Mouse (Mus musculus) left cerebral cortex, adult 8-10 months (tissue): ENCODE measurements around the gene Rapgef5. TPM values are rescaled to one million over a fixed set of nuclear protein-coding genes. Genes with fewer than 3 reads are reported as not detected.

Experiments
- DNase-seq, 2 experiments: peaks; one replicate each; pipeline ENCODE4 v3.0.0; 2022; ENCODE audit warnings: low spot score in 2 of 2
- total RNA-seq, 4 experiments: library from RNA; stranded (reverse); gene quantifications; 2 replicates each; pipeline ENCODE4 v1.2.4; 2022

Rapgef5 gene
- total RNA-seq, 4 experiments from 2014 or later, result 136 to 139 (median 137) TPM

DNA sequence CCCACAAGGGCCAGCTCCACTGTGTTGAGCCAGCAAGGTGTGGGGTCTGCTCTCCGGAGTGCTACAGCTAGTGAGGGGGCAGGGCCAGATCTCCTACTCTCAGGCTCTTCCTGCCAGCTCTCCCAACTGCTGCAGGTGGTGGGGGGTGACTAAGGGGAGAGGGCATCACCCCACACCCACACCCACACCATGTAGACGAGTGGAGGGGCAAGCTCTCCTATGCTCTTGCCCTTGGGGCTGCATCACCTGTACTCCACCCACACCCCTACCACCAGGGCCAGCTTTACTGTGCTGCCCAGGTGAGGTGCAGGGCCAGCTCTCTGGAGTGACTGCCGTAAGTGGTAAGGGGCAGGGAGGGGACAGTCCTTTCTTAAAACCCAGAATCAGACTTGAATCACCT lies 89.7 kb downstream of the Rapgef5 start:
- DNase-seq, result no peak

DNA sequence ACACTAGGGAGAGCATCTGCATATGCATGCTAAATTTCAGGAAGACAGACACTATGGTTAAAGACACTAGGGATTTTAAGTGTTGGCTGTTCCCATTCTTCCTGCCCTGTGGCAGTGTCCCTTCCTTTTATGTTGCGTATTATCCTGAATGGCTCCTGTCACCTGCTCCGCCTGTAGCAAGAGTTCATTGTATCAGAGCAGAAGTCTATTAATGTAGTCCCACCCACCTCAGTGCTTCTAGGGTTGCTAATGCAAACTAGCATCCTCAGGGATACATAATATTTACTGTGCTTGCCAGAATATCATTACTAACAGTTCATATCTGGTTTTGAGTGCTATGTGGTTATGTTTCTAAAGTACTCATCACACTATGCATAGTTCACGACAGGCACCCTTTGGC lies 96.4 kb downstream of the Rapgef5 start:
- no peak for DNase-seq

GRCm38 (mm10) chr12:117619523-117620023 lies 103.3 kb downstream of the Rapgef5 start:
- DNase-seq, result no peak

DNA sequence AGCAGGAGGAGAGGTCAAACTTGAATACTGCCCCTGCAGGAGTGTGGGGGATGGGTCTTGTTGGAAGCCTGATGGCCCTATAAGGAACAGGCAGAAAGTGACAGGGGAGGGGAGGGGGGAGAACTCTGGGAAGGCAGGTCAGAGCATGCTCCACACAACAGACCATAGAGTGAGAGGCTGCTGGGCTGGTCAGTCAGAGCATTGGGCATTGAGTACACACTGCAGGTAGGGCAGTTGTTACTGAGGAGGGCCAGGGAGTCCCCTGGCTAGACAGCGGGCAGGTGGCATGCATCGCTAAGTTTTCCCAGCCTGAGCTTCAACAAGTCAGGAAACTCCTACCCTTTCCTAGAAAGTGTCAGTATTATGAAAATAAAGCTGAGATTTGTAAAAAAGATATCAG lies 106.7 kb downstream of the Rapgef5 start:
- DNase-seq, result no peak

- no peak for DNase-seq
Observed at GRCm38 (mm10) chr12:117627311-117627710, 111.0 kb downstream of the Rapgef5 start.

- no peak for DNase-seq
Observed at GRCm38 (mm10) chr12:117628321-117629093, 112.2 kb downstream of the Rapgef5 start.

- DNase-seq, result no peak
Observed at GRCm38 (mm10) chr12:117632133-117632532, 115.9 kb downstream of the Rapgef5 start.

- no peak for DNase-seq
Observed at GRCm38 (mm10) chr12:117636139-117636772, 120.0 kb downstream of the Rapgef5 start.

DNA sequence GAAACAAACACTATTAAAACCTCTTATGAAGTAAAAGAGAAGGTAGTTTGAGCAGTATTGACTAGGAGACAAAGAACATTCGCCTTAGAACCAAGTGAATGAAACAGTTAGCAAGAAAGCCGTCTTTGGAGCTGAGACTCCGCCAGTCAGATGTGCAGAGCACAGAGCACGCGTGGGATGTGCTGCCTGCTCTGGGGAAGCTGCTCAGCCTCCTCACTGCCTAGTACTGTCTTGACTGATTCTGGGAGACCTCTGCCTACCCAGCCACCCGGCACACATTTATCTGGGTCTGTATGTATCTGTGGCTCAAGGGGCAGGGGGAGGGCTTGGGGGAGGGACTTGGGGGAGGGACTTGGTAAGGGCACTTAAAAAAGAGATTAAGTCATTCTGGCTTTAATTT lies 120.7 kb downstream of the Rapgef5 start:
- peak in 1 of 2 experiments; percentile 75 for DNase-seq

GRCm38 (mm10) chr12:117638833-117639232 lies 122.6 kb downstream of the Rapgef5 start:
- no peak for DNase-seq

- DNase-seq, result no peak
Observed at GRCm38 (mm10) chr12:117639356-117640121, 123.3 kb downstream of the Rapgef5 start.

GRCm38 (mm10) chr12:117642512-117642911 lies 126.2 kb downstream of the Rapgef5 start:
- no peak for DNase-seq

DNA sequence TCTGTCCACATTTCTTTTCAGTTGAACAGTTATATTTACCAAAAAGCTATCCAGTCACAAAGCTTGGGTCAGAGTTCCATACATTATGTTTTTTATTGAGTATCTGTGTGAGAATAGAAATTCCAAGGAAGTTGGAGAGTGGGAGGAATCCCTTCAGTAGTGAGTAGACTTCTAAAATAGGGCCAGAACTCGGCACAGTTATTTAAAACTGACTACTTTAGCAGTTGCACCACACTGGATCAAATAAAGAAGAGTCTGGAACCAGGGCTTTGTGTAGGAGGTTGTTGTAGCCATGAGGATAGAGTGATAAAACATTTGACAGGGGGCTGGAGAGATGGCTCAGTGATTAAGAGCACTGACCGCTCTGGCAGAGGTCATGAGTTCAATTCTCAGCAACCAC lies 129.5 kb downstream of the Rapgef5 start:
- DNase-seq, result no peak

GRCm38 (mm10) chr12:117653920-117654472 lies 137.7 kb downstream of the Rapgef5 start:
- DNase-seq, result no peak

- DNase-seq, result no peak
Observed at GRCm38 (mm10) chr12:117656935-117657334, 140.7 kb downstream of the Rapgef5 start.

- DNase-seq, result no peak
Observed at GRCm38 (mm10) chr12:117657766-117658165, 141.5 kb downstream of the Rapgef5 start.

- no peak for DNase-seq
Observed at GRCm38 (mm10) chr12:117658821-117659220, 142.5 kb downstream of the Rapgef5 start.

GRCm38 (mm10) chr12:117660361-117660760 lies 144.1 kb downstream of the Rapgef5 start:
- DNase-seq, result no peak

DNA sequence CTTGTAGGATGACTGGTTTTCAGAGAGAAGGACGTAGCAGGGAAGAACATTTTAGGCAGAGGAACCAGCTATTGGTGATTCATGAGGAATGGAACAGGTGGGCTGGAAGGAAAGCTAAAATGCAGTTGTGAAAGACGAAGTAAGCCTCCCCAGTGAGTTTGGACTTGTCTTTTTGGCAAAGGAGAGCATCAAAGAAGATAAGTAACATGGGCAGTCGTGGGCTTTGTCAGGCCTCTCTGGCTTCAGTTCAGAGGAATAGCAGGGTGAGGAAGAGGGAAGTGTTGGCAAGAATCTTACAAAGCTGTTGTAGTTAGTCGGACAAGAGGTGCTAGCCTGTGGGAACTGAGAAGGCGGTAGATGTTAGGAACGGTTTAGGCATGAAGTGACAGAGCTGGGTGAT lies 145.6 kb downstream of the Rapgef5 start:
- DNase-seq, result peak in 1 of 2 experiments; percentile 33

DNA sequence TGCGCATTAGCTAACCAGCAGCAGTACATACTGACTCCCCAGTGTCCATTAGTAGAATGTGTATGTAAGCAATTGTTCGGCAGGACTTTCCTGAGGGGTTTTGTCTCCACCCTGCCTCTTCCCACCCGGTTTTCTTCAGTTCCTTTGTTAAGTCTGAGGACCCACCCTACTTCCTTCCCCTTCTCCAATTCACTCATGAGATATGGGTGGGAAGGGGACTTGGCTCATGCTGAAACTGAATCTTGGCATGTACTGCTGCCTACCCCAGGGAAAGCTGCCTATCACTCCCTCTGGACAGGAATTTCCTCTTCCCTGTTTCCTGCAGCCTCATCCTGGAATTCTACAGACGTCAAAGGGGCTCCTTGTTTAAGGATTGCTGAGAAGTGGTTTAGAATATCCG lies 147.4 kb downstream of the Rapgef5 start:
- DNase-seq, result no peak

DNA sequence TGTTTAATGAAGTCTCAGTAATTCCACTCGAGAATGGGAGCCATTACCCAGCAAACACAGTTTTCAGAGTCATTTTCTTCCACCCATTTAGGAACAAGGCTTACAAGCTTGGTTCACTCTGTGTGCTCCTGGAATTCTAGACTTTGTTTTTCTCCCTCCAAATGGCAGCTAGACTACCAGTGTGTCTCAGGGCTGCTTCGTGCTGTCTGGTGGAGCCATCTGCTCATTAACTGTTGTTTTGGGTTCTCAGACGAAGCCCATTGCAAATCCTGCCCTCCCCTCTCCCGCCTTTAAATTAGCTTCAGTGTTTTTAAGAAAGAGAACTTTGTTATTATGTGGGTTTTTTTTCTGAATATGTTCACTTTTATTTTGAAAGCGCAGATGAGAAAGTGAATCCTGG lies 148.4 kb downstream of the Rapgef5 start:
- DNase-seq, result no peak

DNA sequence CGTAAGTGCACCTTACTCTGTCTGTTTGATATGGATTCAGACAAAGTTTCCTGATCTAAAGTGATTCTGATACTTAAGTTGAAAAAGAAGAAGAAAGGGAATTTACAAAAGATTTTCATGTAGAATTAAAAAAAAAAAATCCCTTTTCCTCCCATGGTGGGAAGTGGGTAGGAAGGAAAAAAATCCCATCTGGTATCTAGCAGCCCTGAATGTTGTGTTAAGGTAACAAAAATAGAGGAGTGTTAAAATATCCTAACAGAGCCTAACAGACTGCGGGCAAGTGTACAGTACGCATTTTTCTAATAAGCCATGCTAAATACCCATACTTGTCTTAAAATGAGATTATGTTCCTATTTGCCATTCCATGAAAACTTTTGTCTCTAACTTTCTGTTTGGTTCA lies 150.1 kb downstream of the Rapgef5 start:
- no peak for DNase-seq
